Comparison of ENCODE assay signal across 20 mouse cellular contexts in the genomic region with DNA sequence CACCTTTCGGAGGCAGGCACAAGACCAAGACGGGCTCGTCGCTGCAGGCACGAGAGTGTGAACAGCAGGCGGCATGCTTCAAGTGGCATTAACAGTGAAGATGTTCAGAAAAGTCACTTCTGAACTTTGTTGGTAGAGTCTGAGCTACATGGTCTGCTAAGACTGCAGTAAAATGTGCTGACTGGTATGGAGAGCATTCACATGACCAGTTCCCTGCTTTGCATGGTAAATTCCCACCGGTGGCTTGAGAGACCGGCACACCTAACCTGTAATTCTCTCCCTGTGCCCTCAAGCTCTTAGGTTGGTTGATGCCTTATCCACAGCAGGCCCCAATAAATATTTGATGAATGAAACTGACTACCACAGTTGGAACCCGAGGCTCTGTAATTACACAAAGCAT. TPM values are rescaled to one million over a fixed set of nuclear protein-coding genes. Genes with fewer than 3 reads are reported as not detected.
DNase-seq lines count a peak whose midpoint lies in the region; TF ChIP-seq lines count a peak whose summit lies in the region.
"Had no signal": no experiment of that assay in that cellular context is flagged by ENCODE, and none has a peak within 500 bp of the region (broad histone marks: within the 10 kb centered on the region; RNA-seq: fewer than 3 reads in every experiment).

No protein-coding gene starts in this region.

- H3K27ac ChIP-seq in CH12.LX (ENCODE audit: insufficient read depth, low read depth): no peak overlapping the region
- H3K27ac ChIP-seq: embryonic facial prominence, embryonic 10.5 days; embryonic facial prominence, embryonic 12.5 days; forebrain, embryonic 13.5 days; forebrain, embryonic 15.5 days had no signal

- peaks cover 4 to 39% of the 10 kb centered on the region in 2 experiments; a peak in 3 of 4 replicates for H3K4me1 ChIP-seq in CH12.LX (ENCODE audit: control insufficient read depth in 1 of 2, insufficient read depth in 2 of 2)
- H3K4me1 ChIP-seq: embryonic facial prominence, embryonic 12.5 days; forebrain, embryonic 15.5 days had no signal

- no peak overlapping the region for H3K4me2 ChIP-seq in CH12.LX (ENCODE audit: insufficient read depth, low read depth, poor library complexity, severe bottlenecking)
- H3K4me2 ChIP-seq: embryonic facial prominence, embryonic 12.5 days; forebrain, embryonic 13.5 days; forebrain, embryonic 15.5 days had no signal

- dilution Hi-C loops in CH12.LX (cut with MboI; ENCODE audit: extremely low pct_ligation_motif_present, extremely low pct_unique_long_range_greater_than_20kb, low sequenced_read_pairs): no loop called here

- TF ChIP-seq POLR2A in CH12.LX (IDR thresholded peaks at IDR 0.05; ENCODE audit: low read depth, low read length): no peak

- peak overlapping the region in 1 of 3 experiments; percentile 15 for H3K4me3 ChIP-seq in CH12.LX (replicated peaks in 1 of 3; ENCODE audit: low read depth in 2 of 3, low read length in 2 of 3, poor library complexity in 1 of 3)
- H3K4me3 ChIP-seq: embryonic facial prominence, embryonic 10.5 days; embryonic facial prominence, embryonic 12.5 days; forebrain, embryonic 13.5 days; forebrain, embryonic 15.5 days had no signal

- H3K9ac ChIP-seq in CH12.LX (ENCODE audit: insufficient read depth, low read depth): no peak overlapping the region
- H3K9ac ChIP-seq: embryonic facial prominence, embryonic 12.5 days; forebrain, embryonic 13.5 days; forebrain, embryonic 15.5 days; forebrain, postnatal 0 days had no signal

- peak; percentile 55 for DNase-seq in heart, adult 11 months
- no peak for DNase-seq in heart, postnatal 36 days
- peak; percentile 27 for DNase-seq in kidney, adult 9 months
- DNase-seq in kidney, adult 11 months: no peak
- no peak for DNase-seq in CH12.LX (ENCODE audit: extremely low read depth)
- DNase-seq in cerebellum, adult 11-12 months: no peak
- DNase-seq: adrenal gland, adult 2 months; adrenal gland, postnatal 10 days; adrenal gland, postnatal 25 days; B cell, adult 2 months; cerebellum, adult 11 months; cerebellum, adult 2 months; cerebellum, adult 9-10 months; cerebellum, postnatal 10 days; cerebellum, postnatal 25 days; forebrain, postnatal 0 days had no signal

- TF ChIP-seq EP300 in CH12.LX (IDR thresholded peaks at IDR 0.05; ENCODE audit: low read length): no peak

- no peaks in the 10 kb centered on the region for H3K79me2 ChIP-seq in CH12.LX (replicated peaks; ENCODE audit: control insufficient read depth, extremely low read depth, insufficient read depth, poor library complexity, severe bottlenecking)

- TF ChIP-seq RAD21 in CH12.LX (IDR thresholded peaks at IDR 0.05; ENCODE audit: low read depth, low read length): no peak

- in situ Hi-C loops in CH12.LX (cut with MboI; ENCODE audit: low pct_ligation_motif_present, low pct_unique_long_range_greater_than_20kb, low sequenced_read_pairs): no loop called here

- no peaks in the 10 kb centered on the region for H3K9me3 ChIP-seq in CH12.LX (replicated peaks; ENCODE audit: low read length)
- H3K9me3 ChIP-seq: embryonic facial prominence, embryonic 10.5 days; embryonic facial prominence, embryonic 12.5 days; forebrain, embryonic 13.5 days; forebrain, embryonic 15.5 days had no signal

- TF ChIP-seq CTCF in CH12.LX (conservative IDR thresholded peaks at IDR 0.05 in 1 of 2, IDR thresholded peaks at IDR 0.05 in 1 of 2; ENCODE audit: low read depth in 2 of 2, low read length in 2 of 2): no peak

- no peaks in the 10 kb centered on the region for H3K27me3 ChIP-seq in CH12.LX (replicated peaks)
- H3K27me3 ChIP-seq: embryonic facial prominence, embryonic 12.5 days; forebrain, embryonic 13.5 days; forebrain, embryonic 15.5 days had no signal

- peaks cover 0 to 14% of the 10 kb centered on the region in 2 experiments for H3K36me3 ChIP-seq in CH12.LX (replicated peaks in 1 of 2; ENCODE audit: control insufficient read depth in 1 of 2, insufficient read depth in 1 of 2, low read length in 1 of 2)

- intact Hi-C loops in heart, postnatal 36 days (cut with DNase I): no loop called here

TF ChIP-seq in CH12.LX, 34 proteins besides CTCF, POLR2A, EP300 and RAD21:
- TF ChIP-seq MAX (IDR thresholded peaks at IDR 0.05; ENCODE audit: low read length) (0 out of 2 replicates have a peak, but pooled peaks have one; percentile 20), ETS1 (conservative IDR thresholded peaks at IDR 0.05; ENCODE audit: low read depth, low read length) (0 out of 2 replicates have a peak, but pooled peaks have one; percentile 17), IRF4 (IDR thresholded peaks at IDR 0.05; ENCODE audit: low read depth, low read length) (0 out of 2 replicates have a peak, but pooled peaks have one; percentile 10), CHD2 (IDR thresholded peaks at IDR 0.05; ENCODE audit: low read length) (no peak), MAZ (IDR thresholded peaks at IDR 0.05; ENCODE audit: low read depth, low read length) (no peak), PAX5 (IDR thresholded peaks at IDR 0.05; ENCODE audit: low read length) (no peak), BHLHE40 (IDR thresholded peaks at IDR 0.05; ENCODE audit: low read depth, low read length) (peak; percentile 72), MAFK (IDR thresholded peaks at IDR 0.05; ENCODE audit: insufficient replicate concordance, low read length) (peak; percentile 68)
TF ChIP-seq in CH12.LX: peak in this region for 5.

RNA-seq across cellular contexts. Expression of a gene that starts 11.4 kb away (rescaled TPM):
- 10 to 100 TPM; 22.1 to 27.9 TPM for total RNA-seq in heart, postnatal 36 days (2021)
- total RNA-seq in CH12.LX (2012; rRNA removed) (12.3 and 12.4 TPM in 2 replicates), CH12.LX (2014; rRNA removed) (9.9 and 10.5 TPM in 2 replicates)
- 12.7 and 14.3 TPM in 2 replicates for polyA plus RNA-seq in CH12.LX (2012; ENCODE audit: insufficient read length, low read depth)

Comparison
In these comparisons a context has a peak if more than half of its experiments do, and no peak if none do; other contexts are left out.
1. DNase-seq: peak in heart, adult 11 months (single experiment) and kidney, adult 9 months (single experiment); none in heart, postnatal 36 days (0 of 2), kidney, adult 11 months (single experiment), CH12.LX (single experiment) and cerebellum, adult 11-12 months (single experiment).